ENCODE assay signal across 10 mouse cellular contexts in genomic region chr9:120511781-120512180, GRCm38 (mm10). TPM values are rescaled to one million over a fixed set of nuclear protein-coding genes. Genes with fewer than 3 reads are reported as not detected.
DNase-seq lines count a peak whose midpoint lies in the region; ATAC-seq and TF ChIP-seq lines count a peak whose summit lies in the region.
"Had no signal": no experiment of that assay in that cellular context is flagged by ENCODE, and none has a peak within 500 bp of the region (broad histone marks: within the 10 kb centered on the region; RNA-seq: fewer than 3 reads in every experiment).

No protein-coding gene starts in this region.

- TF ChIP-seq EP300 in lung, postnatal 0 days (IDR thresholded peaks at IDR 0.05) = no peak

- 0 out of 2 replicates have a peak, but pooled peaks cover under 1% of the 10 kb centered on the region for H3K9me3 ChIP-seq in midbrain, embryonic 14.5 days (ENCODE audit: control insufficient read depth, low read length)
- peaks cover 12% of the 10 kb centered on the region for H3K9me3 ChIP-seq in midbrain, embryonic 10.5 days (replicated peaks)
- no peaks in the 10 kb centered on the region for H3K9me3 ChIP-seq in lung, postnatal 0 days (ENCODE audit: low read length)
- H3K9me3 ChIP-seq in forebrain, embryonic 14.5 days (replicated peaks; ENCODE audit: control insufficient read depth, low read length) = no peaks in the 10 kb centered on the region

- H3K27ac ChIP-seq in midbrain, embryonic 14.5 days (replicated peaks; ENCODE audit: low read depth, low read length) = no peak overlapping the region
- no peak overlapping the region for H3K27ac ChIP-seq in midbrain, embryonic 10.5 days (replicated peaks)
- no peak overlapping the region for H3K27ac ChIP-seq in lung, postnatal 0 days (ENCODE audit: low read length)
- H3K27ac ChIP-seq in forebrain, embryonic 14.5 days (ENCODE audit: low read depth, low read length) = no peak overlapping the region

- TF ChIP-seq CTCF in Patski (IDR thresholded peaks at IDR 0.05) = peak; percentile 74
- TF ChIP-seq CTCF in lung, postnatal 0 days (IDR thresholded peaks at IDR 0.05) = peak; percentile 75

- WGBS in midbrain, embryonic 14.5 days = 79% methylated on average over 3 of the region's 3 CpGs
- 79% methylated on average over 3 of the region's 3 CpGs for WGBS in midbrain, embryonic 10.5 days
- 73% methylated on average over 3 of the region's 3 CpGs for WGBS in lung, postnatal 0 days
- WGBS in forebrain, embryonic 14.5 days = 79% methylated on average over 3 of the region's 3 CpGs

- ATAC-seq in midbrain, embryonic 14.5 days (ENCODE audit: low FRiP score, low TSS enrichment) = no peak
- no peak for ATAC-seq in Patski
- ATAC-seq in lung, postnatal 0 days = no peak
- no peak for ATAC-seq in activated CD4-positive, CD25-positive, alpha-beta regulatory T cell, adult 4 months
- ATAC-seq in forebrain, embryonic 14.5 days = no peak
- ATAC-seq: intestine, embryonic 16.5 days had no signal

- POLR2A ChIA-PET in Patski (lab: Charles Lee) = no interaction called here

- intact Hi-C loops in gastrocnemius, postnatal 14 days (cut with DNase I; ENCODE audit: low total_unique reads) = no loop called here

- no peak overlapping the region for H3K4me2 ChIP-seq in midbrain, embryonic 14.5 days (ENCODE audit: low read length)
- no peak overlapping the region for H3K4me2 ChIP-seq in lung, postnatal 0 days (replicated peaks; ENCODE audit: low read depth, low read length)
- no peak overlapping the region for H3K4me2 ChIP-seq in forebrain, embryonic 14.5 days (ENCODE audit: low read length)

- H3K9ac ChIP-seq in midbrain, embryonic 14.5 days (replicated peaks; ENCODE audit: low read length) = no peak overlapping the region
- no peak overlapping the region for H3K9ac ChIP-seq in lung, postnatal 0 days (replicated peaks; ENCODE audit: low read depth)
- H3K9ac ChIP-seq in forebrain, embryonic 14.5 days (ENCODE audit: low read length) = no peak overlapping the region

- no peaks in the 10 kb centered on the region for H3K36me3 ChIP-seq in midbrain, embryonic 14.5 days (ENCODE audit: control insufficient read depth, insufficient read depth, low read length)
- H3K36me3 ChIP-seq in midbrain, embryonic 10.5 days = no peaks in the 10 kb centered on the region
- no peaks in the 10 kb centered on the region for H3K36me3 ChIP-seq in lung, postnatal 0 days (ENCODE audit: insufficient read depth, low read length)
- no peaks in the 10 kb centered on the region for H3K36me3 ChIP-seq in forebrain, embryonic 14.5 days (ENCODE audit: control insufficient read depth, insufficient read depth, low read length)

- peak; percentile 39 for DNase-seq in gastrocnemius, postnatal 10 days
- DNase-seq in gastrocnemius, postnatal 14 days = no peak
- peak; percentile 19 for DNase-seq in midbrain, embryonic 14.5 days
- no peak for DNase-seq in midbrain, embryonic 10.5 days (ENCODE audit: low spot score)
- no peak for DNase-seq in Patski (ENCODE audit: low read depth, low spot score)
- DNase-seq in lung, postnatal 0 days (ENCODE audit: low spot score) = no peak
- DNase-seq in forebrain, embryonic 14.5 days (ENCODE audit: low spot score) = no peak
- DNase-seq: cerebellum, adult 9-10 months had no signal

- H3K4me3 ChIP-seq in midbrain, embryonic 14.5 days (replicated peaks; ENCODE audit: low read depth, low read length) = no peak overlapping the region
- no peak overlapping the region for H3K4me3 ChIP-seq in midbrain, embryonic 10.5 days
- no peak overlapping the region for H3K4me3 ChIP-seq in lung, postnatal 0 days (ENCODE audit: low read depth, low read length)
- no peak overlapping the region for H3K4me3 ChIP-seq in forebrain, embryonic 14.5 days (ENCODE audit: low read depth, low read length)

- no peaks in the 10 kb centered on the region for H3K27me3 ChIP-seq in midbrain, embryonic 14.5 days (ENCODE audit: control insufficient read depth, insufficient read depth, low read length)
- H3K27me3 ChIP-seq in midbrain, embryonic 10.5 days (ENCODE audit: low read depth, poor library complexity, severe bottlenecking) = no peaks in the 10 kb centered on the region
- H3K27me3 ChIP-seq in Patski = peaks cover 9% of the 10 kb centered on the region
- no peaks in the 10 kb centered on the region for H3K27me3 ChIP-seq in lung, postnatal 0 days (replicated peaks; ENCODE audit: insufficient read depth, low read length)
- H3K27me3 ChIP-seq in forebrain, embryonic 14.5 days (replicated peaks; ENCODE audit: control insufficient read depth, insufficient read depth, low read length) = no peaks in the 10 kb centered on the region

- H3K4me1 ChIP-seq in midbrain, embryonic 14.5 days (ENCODE audit: control insufficient read depth, insufficient read depth, low read length) = no peaks in the 10 kb centered on the region
- H3K4me1 ChIP-seq in midbrain, embryonic 10.5 days = no peaks in the 10 kb centered on the region
- no peaks in the 10 kb centered on the region for H3K4me1 ChIP-seq in lung, postnatal 0 days (ENCODE audit: insufficient read depth, low read depth, low read length)
- no peaks in the 10 kb centered on the region for H3K4me1 ChIP-seq in forebrain, embryonic 14.5 days (ENCODE audit: control insufficient read depth, insufficient read depth, low read length)

- CTCF ChIA-PET in Patski (lab: Charles Lee) = interaction anchor here (2.2 to 3.9 kb wide), 2 partner anchors 10 to 58 kb away, joined by 6 to 15 read pairs; no protein-coding TSS in a partner anchor

- in situ Hi-C loops in Patski (cut with MboI; ENCODE audit: low pct_unique_long_range_greater_than_20kb) = no loop called here

RNA-seq across cellular contexts. Expression of gene Eif1b, which starts 19.7 kb away (rescaled TPM):
- total RNA-seq in gastrocnemius, postnatal 10 days (2021) = 10 to 100 TPM; 41.1 TPM
- 10 to 100 TPM; 35.2 to 37.2 TPM for total RNA-seq in gastrocnemius, postnatal 14 days (2021)
- polyA plus RNA-seq in midbrain, embryonic 14.5 days (2014; fragmentation: Nextera tagmentation; extraction: Ambion mirVana) = 310 and 316 TPM in 2 replicates
- polyA plus RNA-seq in midbrain, embryonic 10.5 days (2016; fragmentation: Nextera tagmentation; extraction: Ambion mirVana) = 262 and 267 TPM in 2 replicates
- 51.3 TPM for polyA plus RNA-seq in Patski (2021)
- polyA plus RNA-seq in lung, postnatal 0 days (2015; fragmentation: Nextera tagmentation; extraction: Ambion mirVana) = 112 and 114 TPM in 2 replicates
- polyA plus RNA-seq in activated CD4-positive, CD25-positive, alpha-beta regulatory T cell, adult 4 months (2017; shearing (Covaris generic)) = 10 to 100 TPM; 78.5 to 79.6 TPM
- polyA plus RNA-seq in forebrain, embryonic 14.5 days (2014; fragmentation: Nextera tagmentation; extraction: Ambion mirVana) = 454 and 479 TPM in 2 replicates

RNA-seq across cellular contexts. Expression of gene Entpd3, which starts 27.8 kb away (rescaled TPM):
- total RNA-seq in gastrocnemius, postnatal 10 days (2021) = 1 to 10 TPM in 1 of 2 experiments, not detected in 1; 1.7 TPM
- total RNA-seq in gastrocnemius, postnatal 14 days (2021) = not detected
- polyA plus RNA-seq in midbrain, embryonic 14.5 days (2014; fragmentation: Nextera tagmentation; extraction: Ambion mirVana) = 2.5 and 3.1 TPM in 2 replicates
- polyA plus RNA-seq in midbrain, embryonic 10.5 days (2016; fragmentation: Nextera tagmentation; extraction: Ambion mirVana) = 0.06 and 0.07 TPM in 2 replicates
- not detected for polyA plus RNA-seq in Patski (2021)
- polyA plus RNA-seq in lung, postnatal 0 days (2015; fragmentation: Nextera tagmentation; extraction: Ambion mirVana) = 3.6 and 4.1 TPM in 2 replicates
- under 1 TPM in 1 of 2 experiments, not detected in 1; 0.12 TPM for polyA plus RNA-seq in activated CD4-positive, CD25-positive, alpha-beta regulatory T cell, adult 4 months (2017; shearing (Covaris generic))
- 1.1 and 1.5 TPM in 2 replicates for polyA plus RNA-seq in forebrain, embryonic 14.5 days (2014; fragmentation: Nextera tagmentation; extraction: Ambion mirVana)

RNA-seq across cellular contexts. Expression of gene Rpl14, which starts 59.5 kb away (rescaled TPM):
- 100 to 1,000 TPM; 538 to 546 TPM for total RNA-seq in gastrocnemius, postnatal 10 days (2021)
- 100 to 1,000 TPM; 386 to 432 TPM for total RNA-seq in gastrocnemius, postnatal 14 days (2021)
- 523 and 525 TPM in 2 replicates for polyA plus RNA-seq in midbrain, embryonic 14.5 days (2014; fragmentation: Nextera tagmentation; extraction: Ambion mirVana)
- polyA plus RNA-seq in midbrain, embryonic 10.5 days (2016; fragmentation: Nextera tagmentation; extraction: Ambion mirVana) = 691 and 854 TPM in 2 replicates
- polyA plus RNA-seq in Patski (2021) = 525 TPM
- polyA plus RNA-seq in lung, postnatal 0 days (2015; fragmentation: Nextera tagmentation; extraction: Ambion mirVana) = 456 and 488 TPM in 2 replicates
- polyA plus RNA-seq in activated CD4-positive, CD25-positive, alpha-beta regulatory T cell, adult 4 months (2017; shearing (Covaris generic)) = 1,000 to 10,000 TPM; 2,156 to 2,621 TPM
- polyA plus RNA-seq in forebrain, embryonic 14.5 days (2014; fragmentation: Nextera tagmentation; extraction: Ambion mirVana) = 510 and 595 TPM in 2 replicates

Comparison
In these comparisons a context has a peak if more than half of its experiments do, and no peak if none do; other contexts are left out.
1. DNase-seq: peak in gastrocnemius, postnatal 10 days (single experiment) and midbrain, embryonic 14.5 days (single experiment); none in gastrocnemius, postnatal 14 days (single experiment), midbrain, embryonic 10.5 days (single experiment), Patski (single experiment), lung, postnatal 0 days (single experiment) and forebrain, embryonic 14.5 days (single experiment).